Mouse (Mus musculus) macrophage (primary cell): ENCODE measurements around the gene Chrnb2. TPM values are rescaled to one million over a fixed set of nuclear protein-coding genes. Genes with fewer than 3 reads are reported as not detected.
"Not testable (repeated sequence)": the region's sequence is repeated elsewhere in the genome, so short reads cannot be mapped to it uniquely, and the experiment has no call there.

ENCODE experiments used
- H3K27ac ChIP-seq: fragments of 350-480 bp; formaldehyde crosslinking; 2 replicates; pipeline ENCODE4 v1.9.0; 2021
- H3K36me3 ChIP-seq: fragments of 350-480 bp; formaldehyde crosslinking; 2 replicates; pipeline ENCODE4 v1.9.0; 2021; ENCODE audit errors: inconsistent target
- H3K4me3 ChIP-seq: fragments of 350-480 bp; formaldehyde crosslinking; 2 replicates; pipeline ENCODE4 v1.9.0; 2021; ENCODE audit errors: inconsistent target
- H3K79me2 ChIP-seq: fragments of 350-480 bp; formaldehyde crosslinking; 2 replicates; pipeline ENCODE4 v1.9.0; 2021; ENCODE audit errors: inconsistent target
- WGBS: methylation state at CpG from one replicate; pipeline ENCODE4 v1.1.7; 2026; ENCODE audit warnings: inconsistent platforms; ENCODE audit not compliant: missing documents; 5-methylcytosine and 5-hydroxymethylcytosine counted together
- polyA plus RNA-seq: library from polyadenylated mRNA; stranded (reverse); fragments of 250-400 nt; gene quantifications from 3 replicates; pipeline ENCODE4 v1.2.4, GENCODE M21; 2018; ENCODE audit warnings: inconsistent platforms
- total RNA-seq, 78 experiments: library from RNA; depleted of rRNA; stranded (reverse); fragments of 250-400 nt; gene quantifications; 1 replicate in 9 of 78; 2 replicates in 24 of 78; 3 replicates in 43 of 78; 4 replicates in 2 of 78; pipeline ENCODE4 v1.2.4; 2018; ENCODE audit warnings: inconsistent platforms in 56 of 78

The Chrnb2 gene
- total RNA-seq (2018; cell fraction: chromatin; rRNA removed) = 1 to 10 TPM in 13 of 26 experiments, under 1 TPM in 13; 0.29 to 1.7 (median 1.00) TPM
- total RNA-seq (2018; cell fraction: cytosol; rRNA removed) = under 1 TPM; 0.14 to 0.55 (median 0.27) TPM
- 1 to 10 TPM in 10 of 26 experiments, under 1 TPM in 16; 0.15 to 1.4 (median 0.89) TPM for total RNA-seq (2018; cell fraction: nucleus; rRNA removed)
- 0.20 to 0.30 TPM (median 0.26 TPM) in 3 replicates for polyA plus RNA-seq

DNA sequence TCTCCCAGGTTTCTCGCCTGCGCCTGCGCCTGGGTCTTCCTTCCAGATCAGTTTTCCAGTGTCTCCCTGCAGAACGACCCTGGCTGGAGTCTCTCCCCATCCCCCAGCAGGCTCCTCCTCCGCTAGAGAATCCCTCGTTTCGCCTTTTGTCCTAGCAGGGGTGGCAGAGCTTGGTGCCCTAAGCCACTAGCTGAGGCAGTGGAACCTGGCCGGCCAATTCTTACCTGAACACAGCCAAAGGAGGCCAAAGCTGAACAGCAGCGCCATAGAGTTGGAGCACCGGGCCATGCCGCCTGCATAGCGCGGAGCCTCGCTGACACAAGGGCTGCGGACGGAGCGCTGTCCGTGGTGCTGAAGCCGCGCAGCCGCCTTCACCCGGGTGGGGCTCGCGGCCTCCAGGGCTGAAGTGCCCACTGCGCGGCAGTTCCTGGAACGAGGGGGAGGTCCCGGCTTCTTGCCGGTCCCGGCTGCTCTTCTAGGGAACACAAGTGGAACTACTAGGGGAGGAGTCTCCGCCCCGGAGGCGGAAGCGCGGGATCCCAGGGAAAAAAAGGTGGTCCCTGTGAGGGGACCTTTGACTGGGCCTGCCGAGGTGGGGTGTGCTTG is at the start of gene Chrnb2:
Gene Chrnb2, minus strand, starts transcription at position 514 of the 606 bp plus-strand sequence.
- H3K79me2 ChIP-seq = no peaks in the 10 kb centered on the region
- 2% methylated on average over 34 of the region's 36 CpGs for WGBS
- no peak within 1 kb of the TSS for H3K4me3 ChIP-seq
- H3K36me3 ChIP-seq = no peaks in the 10 kb centered on the region
- no peak within 1 kb of the TSS for H3K27ac ChIP-seq

DNA sequence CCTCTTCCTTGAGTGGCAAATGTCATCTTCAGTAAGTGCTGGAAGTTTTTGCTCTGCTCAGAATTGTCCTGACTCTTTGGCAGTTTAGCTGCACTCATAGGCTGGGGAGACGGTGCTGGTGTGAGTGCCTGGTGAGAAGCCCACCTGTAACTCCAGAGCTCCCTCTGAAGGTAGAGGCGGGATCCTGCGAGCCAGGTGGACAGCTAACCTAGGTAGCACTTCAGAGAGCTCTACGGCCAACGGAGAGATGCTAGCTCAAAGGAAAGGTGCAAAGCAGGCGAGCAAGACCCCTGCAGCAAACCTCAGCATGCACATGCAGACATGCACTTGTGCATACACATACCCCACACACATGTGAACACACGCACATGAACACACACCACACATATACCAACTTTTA is 49.6 kb upstream of the Chrnb2 start:
- H3K4me3 ChIP-seq = no peak overlapping the region
- H3K36me3 ChIP-seq = no peaks in the 10 kb centered on the region
- H3K79me2 ChIP-seq = no peaks in the 10 kb centered on the region
- WGBS = 96% methylated on average over 6 of the region's 7 CpGs
- H3K27ac ChIP-seq = no peak overlapping the region

DNA sequence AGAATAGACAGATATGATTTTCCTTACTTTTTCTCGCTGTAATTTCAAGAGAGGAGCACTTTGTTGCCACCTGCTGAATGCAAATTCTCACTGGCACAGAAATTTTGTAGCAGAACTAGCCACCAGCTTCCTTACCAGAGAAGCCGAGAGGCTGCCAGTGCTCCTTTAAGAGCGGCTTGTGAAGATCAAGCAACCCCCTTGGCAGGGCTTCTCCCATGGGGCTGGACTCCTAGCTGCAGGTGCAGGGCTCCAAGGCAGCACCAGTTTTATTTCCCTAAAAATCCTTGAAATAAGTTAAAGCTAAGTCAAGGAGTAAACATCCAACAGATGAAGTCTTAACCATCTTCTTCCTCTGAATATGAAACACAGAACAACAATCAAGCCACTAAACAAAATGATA is 47.7 kb upstream of the Chrnb2 start:
- H3K4me3 ChIP-seq = no peak overlapping the region
- no peaks in the 10 kb centered on the region for H3K79me2 ChIP-seq
- 95% methylated on average over 3 of the region's 3 CpGs for WGBS
- H3K36me3 ChIP-seq = no peaks in the 10 kb centered on the region
- H3K27ac ChIP-seq = no peak overlapping the region

DNA sequence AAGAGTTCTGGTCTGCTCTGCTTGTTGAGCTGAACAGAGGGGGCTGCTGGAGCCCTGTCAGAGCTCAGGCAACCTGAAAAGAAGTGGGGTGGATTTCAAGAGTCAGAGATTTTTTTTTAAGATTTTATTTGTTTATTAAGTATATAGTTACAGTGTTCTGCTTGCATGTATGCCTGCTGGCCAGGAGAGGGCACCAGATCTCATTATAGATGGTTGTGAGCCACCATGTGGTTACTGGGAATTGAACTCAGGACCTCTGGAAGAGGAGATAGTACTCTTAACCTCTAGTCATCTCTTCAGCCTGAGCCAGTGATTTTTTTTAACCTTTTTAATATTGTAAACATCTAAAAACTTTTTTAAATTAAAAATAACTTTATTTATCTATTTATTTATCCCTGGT is 46.4 kb upstream of the Chrnb2 start:
- no peaks in the 10 kb centered on the region for H3K36me3 ChIP-seq

DNA sequence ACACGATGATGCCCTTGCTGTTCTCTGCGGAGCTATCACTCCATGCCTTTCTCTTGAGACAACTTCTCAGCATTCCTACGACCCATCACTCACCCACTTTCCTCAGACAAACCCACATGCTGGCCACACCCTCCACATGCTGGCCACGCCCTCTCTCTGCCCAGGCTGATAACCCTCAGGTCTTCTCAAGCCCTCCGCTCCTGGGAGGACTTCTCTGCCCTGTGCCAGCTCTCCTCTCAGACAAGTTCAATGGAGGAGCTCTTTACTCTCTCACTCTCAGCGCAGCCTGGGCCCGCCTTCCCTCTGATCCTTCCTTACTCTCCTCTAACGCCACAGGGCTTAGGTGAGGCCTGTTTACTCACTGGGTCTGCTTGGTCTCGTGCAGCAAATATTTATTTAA is 44.2 kb upstream of the Chrnb2 start:
- WGBS = 91% methylated on average over 9 of the region's 9 CpGs
- H3K79me2 ChIP-seq = no peaks in the 10 kb centered on the region
- no peak overlapping the region for H3K27ac ChIP-seq
- H3K4me3 ChIP-seq = no peak overlapping the region
- no peaks in the 10 kb centered on the region for H3K36me3 ChIP-seq

More for the DNA sequence above, 46.4 kb upstream of the Chrnb2 start:
- Histone ChIP-seq H3K27ac (no peak overlapping the region), H3K79me2 (no peaks in the 10 kb centered on the region), H3K4me3 (no peak overlapping the region)

- Histone ChIP-seq H3K36me3 (no peaks in the 10 kb centered on the region), H3K79me2 (no peaks in the 10 kb centered on the region), H3K27ac (no peak overlapping the region), H3K4me3 (no peak overlapping the region)
- 87% methylated on average over 5 of the region's 5 CpGs for WGBS
Observed at GRCm38 (mm10) chr3:89807881-89808280, 43.4 kb upstream of the Chrnb2 start.

DNA sequence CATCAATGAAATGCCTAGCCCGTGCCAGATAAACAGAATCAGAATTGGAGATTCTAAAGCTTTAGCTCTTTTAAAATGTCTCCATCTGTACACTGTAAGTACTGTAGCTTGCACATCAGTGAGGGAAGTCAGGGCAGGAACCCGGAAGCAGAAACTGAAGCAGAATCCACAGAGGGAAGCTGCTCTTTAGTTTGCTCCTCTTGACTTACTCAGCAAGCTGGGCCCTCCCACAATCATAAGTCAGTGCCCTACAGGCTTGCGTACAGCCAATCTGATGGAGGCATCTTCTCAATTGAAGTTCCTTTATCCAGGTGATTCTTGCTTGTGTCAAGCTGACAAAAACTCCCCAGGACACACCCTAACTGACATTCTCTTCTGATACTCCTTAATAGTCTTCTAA is 42.7 kb upstream of the Chrnb2 start:
- Histone ChIP-seq H3K27ac (no peak overlapping the region), H3K4me3 (no peak overlapping the region), H3K36me3 (no peaks in the 10 kb centered on the region), H3K79me2 (no peaks in the 10 kb centered on the region)
- WGBS = 88% methylated on average over 3 of the region's 3 CpGs

DNA sequence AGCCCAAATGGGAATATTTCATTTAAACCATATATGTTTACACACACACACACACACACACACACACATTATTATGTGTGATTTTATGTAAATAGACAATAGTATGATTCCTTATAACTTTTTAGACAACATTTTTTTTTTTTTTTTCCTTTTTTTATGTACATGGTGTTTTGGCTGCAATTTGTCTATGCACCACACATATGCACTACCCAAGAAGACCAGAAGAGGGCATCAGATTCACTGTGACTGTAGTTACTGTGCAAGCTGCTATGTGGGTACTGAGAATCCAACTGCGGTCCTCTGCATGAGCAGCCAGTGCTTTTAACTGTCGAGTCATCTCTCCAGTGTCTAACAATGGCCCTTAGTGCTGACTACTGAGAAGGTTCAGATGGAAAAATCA is 42.3 kb upstream of the Chrnb2 start:
- H3K36me3 ChIP-seq = no peaks in the 10 kb centered on the region

DNA sequence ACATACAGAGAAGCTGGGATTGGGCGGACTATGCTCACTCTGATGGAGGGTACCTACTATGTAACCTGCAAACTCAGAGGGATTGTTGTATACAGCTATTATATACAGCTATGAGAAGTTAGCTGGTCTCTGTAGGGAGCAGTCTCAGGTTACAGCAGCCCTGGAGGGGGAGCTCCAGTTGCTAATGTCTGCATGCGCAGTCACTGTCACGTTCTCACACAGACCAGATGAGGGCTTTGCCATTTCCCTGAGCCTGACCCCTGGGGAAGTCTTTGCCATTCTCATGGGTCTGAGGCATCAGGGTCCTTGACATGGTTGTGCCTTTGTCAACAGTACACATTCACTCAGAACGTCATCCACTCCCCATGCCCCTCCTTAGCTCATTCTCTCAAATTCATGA is 40.7 kb upstream of the Chrnb2 start:
- no peaks in the 10 kb centered on the region for H3K79me2 ChIP-seq
- H3K4me3 ChIP-seq = no peak overlapping the region
- H3K36me3 ChIP-seq = no peaks in the 10 kb centered on the region
- WGBS = 92% methylated on average over 4 of the region's 4 CpGs
- no peak overlapping the region for H3K27ac ChIP-seq

More for the DNA sequence above, 42.3 kb upstream of the Chrnb2 start:
- H3K79me2 ChIP-seq = no peaks in the 10 kb centered on the region
- no peak overlapping the region for H3K4me3 ChIP-seq
- 94% methylated on average over 2 of the region's 2 CpGs for WGBS
- no peak overlapping the region for H3K27ac ChIP-seq

GRCm38 (mm10) chr3:89802876-89803275 is 38.4 kb upstream of the Chrnb2 start:
- H3K79me2 ChIP-seq = no peaks in the 10 kb centered on the region
- H3K36me3 ChIP-seq = no peaks in the 10 kb centered on the region
- 94% methylated on average over 13 of the region's 15 CpGs for WGBS
- H3K27ac ChIP-seq = no peak overlapping the region
- H3K4me3 ChIP-seq = no peak overlapping the region

- H3K36me3 ChIP-seq = no peaks in the 10 kb centered on the region
- WGBS = 3% methylated on average over 3 of the region's 3 CpGs
- no peaks in the 10 kb centered on the region for H3K79me2 ChIP-seq
- H3K4me3 ChIP-seq = no peak overlapping the region
- peak overlapping the region; percentile 59 for H3K27ac ChIP-seq
Observed at GRCm38 (mm10) chr3:89801507-89801847, 37.0 kb upstream of the Chrnb2 start.

DNA sequence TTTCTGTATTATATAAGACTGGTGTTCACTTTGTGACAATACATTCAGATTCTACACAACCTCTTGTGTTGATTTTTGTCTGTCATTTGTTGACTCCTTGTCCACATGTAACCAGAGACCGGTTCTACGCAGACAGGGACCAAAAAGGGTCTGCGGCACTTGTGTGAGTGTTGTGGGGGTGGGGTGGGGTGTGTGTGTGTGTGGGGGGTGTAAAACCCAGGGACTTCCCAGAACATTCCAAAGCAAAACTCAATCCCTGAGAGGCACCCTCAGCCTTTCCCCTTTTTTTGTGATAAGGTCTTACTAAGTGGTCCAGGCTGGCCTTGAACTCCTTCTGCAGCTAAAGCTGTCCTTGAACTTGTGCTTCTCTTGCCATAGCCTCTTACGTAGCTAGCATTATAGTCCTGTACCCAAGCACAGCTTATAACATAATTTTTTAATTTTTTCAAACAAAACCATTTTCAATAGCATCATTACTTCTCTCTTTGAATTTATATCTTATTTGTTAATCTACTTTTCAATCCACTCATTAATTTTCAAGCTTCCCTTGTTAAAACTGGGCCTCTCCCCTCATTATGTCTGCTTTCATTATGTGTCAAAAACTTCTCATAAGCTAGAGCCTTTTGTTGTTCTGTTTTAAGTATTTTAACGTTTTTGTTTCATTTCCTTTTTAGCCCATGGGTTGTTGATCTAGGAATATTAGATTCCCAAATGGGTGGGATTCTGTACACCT is 36.5 kb upstream of the Chrnb2 start:
- Histone ChIP-seq H3K4me3 (no peak overlapping the region), H3K36me3 (no peaks in the 10 kb centered on the region), H3K79me2 (no peaks in the 10 kb centered on the region), H3K27ac (peak overlapping the region; percentile 59)
- WGBS = 75% methylated on average over 5 of the region's 5 CpGs

DNA sequence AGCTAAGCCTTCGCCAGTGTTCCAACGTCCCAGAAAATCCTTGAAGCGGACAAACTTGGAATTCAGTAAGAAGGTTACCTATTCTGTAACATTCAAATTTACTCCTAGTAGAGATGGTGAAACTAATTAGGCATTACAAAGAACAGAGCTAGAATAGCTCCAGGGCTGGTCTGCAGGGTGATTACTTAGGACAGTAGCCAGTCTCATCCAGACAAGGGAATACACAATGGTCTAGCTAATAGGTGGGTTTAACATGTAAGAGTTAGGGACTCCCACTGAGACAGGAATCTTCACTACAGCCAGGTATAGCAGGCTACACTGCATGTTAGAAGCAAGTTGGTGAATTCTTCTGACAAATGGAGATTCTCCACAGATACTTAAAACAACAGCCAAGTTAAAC is 35.6 kb upstream of the Chrnb2 start:
- not testable (repeated sequence) for H3K36me3 ChIP-seq, H3K4me3 ChIP-seq, H3K27ac ChIP-seq, H3K79me2 ChIP-seq
- WGBS = 96% methylated on average over 3 of the region's 3 CpGs

DNA sequence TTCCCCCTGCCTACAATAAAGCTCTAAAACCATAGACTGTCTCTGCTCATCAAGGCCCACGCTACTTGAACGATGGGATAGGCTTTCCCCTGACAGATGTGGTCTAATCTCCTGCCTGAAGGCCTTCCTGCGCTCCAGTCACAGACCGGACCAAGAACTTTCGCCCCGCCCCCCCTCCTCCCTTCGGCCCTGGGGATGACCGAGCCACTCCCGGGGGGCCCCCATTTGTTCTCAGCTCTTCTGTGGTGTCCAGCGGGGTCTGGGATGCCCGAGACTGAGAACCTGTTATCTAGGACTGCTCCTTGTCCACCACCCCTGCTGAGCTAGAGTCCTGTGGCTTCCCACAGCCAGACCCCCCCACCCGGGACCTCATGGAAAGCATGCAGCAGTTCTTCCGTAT is 35.0 kb upstream of the Chrnb2 start:
- 89% methylated on average over 9 of the region's 13 CpGs for WGBS
- Histone ChIP-seq H3K27ac (no peak overlapping the region), H3K36me3 (no peaks in the 10 kb centered on the region), H3K79me2 (no peaks in the 10 kb centered on the region), H3K4me3 (no peak overlapping the region)

- no peaks in the 10 kb centered on the region for H3K79me2 ChIP-seq
- H3K36me3 ChIP-seq = no peaks in the 10 kb centered on the region
- no peak overlapping the region for H3K4me3 ChIP-seq
- H3K27ac ChIP-seq = peak overlapping the region; percentile 42
- WGBS = 100% methylated on average over 2 of the region's 3 CpGs
Observed at GRCm38 (mm10) chr3:89798518-89798917, 34.1 kb upstream of the Chrnb2 start.
